10 mouse cellular contexts compared by ENCODE assay signal in the genomic region with DNA sequence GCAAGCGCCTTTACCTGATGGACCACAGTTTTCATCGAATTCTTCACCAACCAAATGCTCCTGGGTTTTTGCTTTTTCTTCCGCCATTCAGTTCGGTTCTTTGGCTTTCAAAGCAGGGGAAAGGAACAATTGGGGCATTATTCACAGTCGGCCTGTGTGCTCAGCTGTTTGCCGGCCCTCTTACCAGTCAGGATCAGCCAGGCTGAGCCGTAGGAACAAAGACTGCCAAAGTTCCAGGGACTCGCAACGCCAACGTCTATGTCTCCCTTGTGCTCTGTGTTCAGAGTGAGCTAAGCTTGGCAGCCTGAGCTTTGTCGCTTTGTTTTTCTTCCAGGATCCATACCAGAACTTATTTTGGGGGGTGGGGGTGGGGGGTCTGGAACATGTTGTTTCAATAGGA. TPM values are rescaled to one million over a fixed set of nuclear protein-coding genes. Genes with fewer than 3 reads are reported as not detected.
DNase-seq lines count a peak whose midpoint lies in the region; ATAC-seq and TF ChIP-seq lines count a peak whose summit lies in the region.
"Had no signal": no experiment of that assay in that cellular context is flagged by ENCODE, and none has a peak within 500 bp of the region (broad histone marks: within the 10 kb centered on the region; RNA-seq: fewer than 3 reads in every experiment).

No protein-coding gene starts in this region.

- no peaks in the 10 kb centered on the region for H3K9me3 ChIP-seq in lung, embryonic 16.5 days (ENCODE audit: control insufficient read depth, low read length)
- no peaks in the 10 kb centered on the region for H3K9me3 ChIP-seq in lung, postnatal 0 days (ENCODE audit: low read length)
- H3K9me3 ChIP-seq in embryonic facial prominence, embryonic 14.5 days (ENCODE audit: control insufficient read depth, low read length), result no peaks in the 10 kb centered on the region
- H3K9me3 ChIP-seq in forebrain, embryonic 16.5 days (ENCODE audit: control insufficient read depth, low read length), result no peaks in the 10 kb centered on the region
- H3K9me3 ChIP-seq in limb, embryonic 13.5 days, result no peaks in the 10 kb centered on the region

- H3K4me2 ChIP-seq in lung, embryonic 16.5 days (ENCODE audit: low read depth, low read length), result no peak overlapping the region
- no peak overlapping the region for H3K4me2 ChIP-seq in lung, postnatal 0 days (replicated peaks; ENCODE audit: low read depth, low read length)
- no peak overlapping the region for H3K4me2 ChIP-seq in embryonic facial prominence, embryonic 14.5 days (ENCODE audit: low read depth, low read length)
- H3K4me2 ChIP-seq in forebrain, embryonic 16.5 days (ENCODE audit: low read length), result no peak overlapping the region
- no peak overlapping the region for H3K4me2 ChIP-seq in limb, embryonic 13.5 days (replicated peaks)
- H3K4me2 ChIP-seq: heart, embryonic 11.5 days had no signal

- H3K4me1 ChIP-seq in lung, embryonic 16.5 days (replicated peaks; ENCODE audit: control insufficient read depth, insufficient read depth, low read length), result peaks cover 14% of the 10 kb centered on the region
- no peaks in the 10 kb centered on the region for H3K4me1 ChIP-seq in lung, postnatal 0 days (ENCODE audit: insufficient read depth, low read depth, low read length)
- peaks cover 8% of the 10 kb centered on the region for H3K4me1 ChIP-seq in embryonic facial prominence, embryonic 14.5 days (ENCODE audit: control insufficient read depth, insufficient read depth, low read length)
- peaks cover 4% of the 10 kb centered on the region; the same call in 1 of the 2 replicates for H3K4me1 ChIP-seq in forebrain, embryonic 16.5 days (replicated peaks; ENCODE audit: control insufficient read depth, insufficient read depth, low read length)
- H3K4me1 ChIP-seq in limb, embryonic 13.5 days, result peaks cover 45% of the 10 kb centered on the region

- no peak for ATAC-seq in lung, embryonic 16.5 days (ENCODE audit: low read depth)
- no peak for ATAC-seq in lung, postnatal 0 days
- ATAC-seq in embryonic facial prominence, embryonic 14.5 days (ENCODE audit: low read depth), result no peak
- 0 out of 2 replicates have a peak, but pooled peaks have one; percentile 55 for ATAC-seq in forebrain, embryonic 16.5 days
- ATAC-seq in limb, embryonic 13.5 days (ENCODE audit: low FRiP score, low read depth), result no peak
- ATAC-seq: intestine, embryonic 16.5 days had no signal

- no peak for DNase-seq in lung, postnatal 0 days (ENCODE audit: low spot score)
- DNase-seq in embryonic facial prominence, embryonic 14.5 days (ENCODE audit: low spot score), result peak; percentile 52
- DNase-seq in thymus, postnatal 10 days (ENCODE audit: low spot score in 2 of 2), result no peak
- no peak for DNase-seq in adrenal gland, adult 2 months
- DNase-seq in cerebellum, adult 11 months, result no peak

- no peak for TF ChIP-seq EP300 in lung, postnatal 0 days (IDR thresholded peaks at IDR 0.05)

- H3K36me3 ChIP-seq in lung, embryonic 16.5 days (ENCODE audit: control insufficient read depth, insufficient read depth, low read length), result no peaks in the 10 kb centered on the region
- H3K36me3 ChIP-seq in lung, postnatal 0 days (ENCODE audit: insufficient read depth, low read length), result no peaks in the 10 kb centered on the region
- no peaks in the 10 kb centered on the region for H3K36me3 ChIP-seq in embryonic facial prominence, embryonic 14.5 days (ENCODE audit: control insufficient read depth, insufficient read depth, low read length)
- no peaks in the 10 kb centered on the region for H3K36me3 ChIP-seq in forebrain, embryonic 16.5 days (ENCODE audit: control insufficient read depth, insufficient read depth)
- no peaks in the 10 kb centered on the region for H3K36me3 ChIP-seq in limb, embryonic 13.5 days

- 57% methylated on average over 11 of the region's 11 CpGs for WGBS in lung, embryonic 16.5 days
- 56% methylated on average over 11 of the region's 11 CpGs for WGBS in lung, postnatal 0 days
- WGBS in embryonic facial prominence, embryonic 14.5 days, result 41% methylated on average over 11 of the region's 11 CpGs
- WGBS in forebrain, embryonic 16.5 days, result 17% methylated on average over 11 of the region's 11 CpGs
- WGBS in limb, embryonic 13.5 days, result 51% methylated on average over 11 of the region's 11 CpGs

- no peaks in the 10 kb centered on the region for H3K27me3 ChIP-seq in lung, embryonic 16.5 days (ENCODE audit: control insufficient read depth, insufficient read depth, low read depth, low read length)
- no peaks in the 10 kb centered on the region for H3K27me3 ChIP-seq in lung, postnatal 0 days (replicated peaks; ENCODE audit: insufficient read depth, low read length)
- no peaks in the 10 kb centered on the region; the same call in 1 of the 2 replicates for H3K27me3 ChIP-seq in embryonic facial prominence, embryonic 14.5 days (replicated peaks; ENCODE audit: control insufficient read depth, insufficient read depth, low read length)
- H3K27me3 ChIP-seq in forebrain, embryonic 16.5 days (replicated peaks; ENCODE audit: control insufficient read depth, insufficient read depth, low read length), result 0 out of 2 replicates have a peak, but pooled peaks cover 4% of the 10 kb centered on the region
- H3K27me3 ChIP-seq in limb, embryonic 13.5 days, result peaks cover 22% of the 10 kb centered on the region

- H3K9ac ChIP-seq in lung, embryonic 16.5 days (ENCODE audit: low read length), result no peak overlapping the region
- no peak overlapping the region for H3K9ac ChIP-seq in lung, postnatal 0 days (replicated peaks; ENCODE audit: low read depth)
- no peak overlapping the region for H3K9ac ChIP-seq in embryonic facial prominence, embryonic 14.5 days (ENCODE audit: low read depth, low read length)
- no peak overlapping the region for H3K9ac ChIP-seq in forebrain, embryonic 16.5 days (replicated peaks; ENCODE audit: low read depth, low read length)
- no peak overlapping the region for H3K9ac ChIP-seq in limb, embryonic 13.5 days

- H3K4me3 ChIP-seq in lung, embryonic 16.5 days (ENCODE audit: low read length), result no peak overlapping the region
- no peak overlapping the region for H3K4me3 ChIP-seq in lung, postnatal 0 days (ENCODE audit: low read depth, low read length)
- H3K4me3 ChIP-seq in embryonic facial prominence, embryonic 14.5 days (ENCODE audit: low read depth, low read length), result no peak overlapping the region
- H3K4me3 ChIP-seq in forebrain, embryonic 16.5 days (replicated peaks; ENCODE audit: low read length), result no peak overlapping the region
- H3K4me3 ChIP-seq in limb, embryonic 13.5 days, result no peak overlapping the region

- H3K27ac ChIP-seq in lung, embryonic 16.5 days (ENCODE audit: low read length), result peak overlapping the region; percentile 30; the same call in 1 of the 2 replicates
- no peak overlapping the region for H3K27ac ChIP-seq in lung, postnatal 0 days (ENCODE audit: low read length)
- H3K27ac ChIP-seq in embryonic facial prominence, embryonic 14.5 days (replicated peaks; ENCODE audit: low read depth, low read length), result peak overlapping the region; percentile 17; the same call in 1 of the 2 replicates
- H3K27ac ChIP-seq in forebrain, embryonic 16.5 days (ENCODE audit: low read length), result no peak overlapping the region; the same call in 1 of the 2 replicates
- peak overlapping the region; percentile 6; the same call in 1 of the 2 replicates for H3K27ac ChIP-seq in limb, embryonic 13.5 days

- TF ChIP-seq CTCF in lung, postnatal 0 days (IDR thresholded peaks at IDR 0.05), result no peak

RNA-seq across cellular contexts. Expression of a gene that starts 28.9 kb away (rescaled TPM):
- 19.2 and 21.6 TPM in 2 replicates for polyA plus RNA-seq in lung, embryonic 16.5 days (2015; fragmentation: Nextera tagmentation; extraction: Ambion mirVana)
- 21.3 and 24.5 TPM in 2 replicates for polyA plus RNA-seq in lung, postnatal 0 days (2015; fragmentation: Nextera tagmentation; extraction: Ambion mirVana)
- 14.1 and 16.3 TPM in 2 replicates for polyA plus RNA-seq in embryonic facial prominence, embryonic 14.5 days (2014; fragmentation: Nextera tagmentation; extraction: Ambion mirVana)
- polyA plus RNA-seq in forebrain, embryonic 16.5 days (2015; fragmentation: Nextera tagmentation; extraction: Ambion mirVana), result 78.1 and 84.2 TPM in 2 replicates
- 22.6 and 23.8 TPM in 2 replicates for polyA plus RNA-seq in limb, embryonic 13.5 days (2015; fragmentation: Nextera tagmentation; extraction: Ambion mirVana)
- 10 to 100 TPM; 16.3 to 23.3 TPM for total RNA-seq in adrenal gland, adult 2 months (2021)
- polyA plus RNA-seq in adrenal gland, adult 2 months (2012; rRNA removed), result 27.8 and 41.3 TPM in 2 replicates

Comparison
In these comparisons a context has a peak if more than half of its experiments do, and no peak if none do; other contexts are left out.
1. H3K27ac ChIP-seq: peak in lung, embryonic 16.5 days (single experiment), embryonic facial prominence, embryonic 14.5 days (single experiment) and limb, embryonic 13.5 days (single experiment); none in lung, postnatal 0 days (single experiment) and forebrain, embryonic 16.5 days (single experiment).